Mouse (Mus musculus): ENCODE results near the gene Phlpp2. TPM values are rescaled to one million over a fixed set of nuclear protein-coding genes. Genes with fewer than 3 reads are reported as not detected.
"Not testable (repeated sequence)": the region's sequence is repeated elsewhere in the genome, so short reads cannot be mapped to it uniquely, and the experiment has no call there.

The Phlpp2 gene
- polyA plus RNA-seq, 1 experiment from 2014 or later: 3.0 TPM

GRCm38 (mm10) chr8:109866690-109867089 is 1.7 kb upstream of the Phlpp2 start:
- H3K9ac ChIP-seq: peak overlapping the region; percentile 73
- H3K27ac ChIP-seq: peak overlapping the region; percentile 96
- 57% methylated on average over 5 of the region's 5 CpGs for WGBS (ENCODE audit: insufficient replicate concordance)
- ATAC-seq: no peak
- H3K27me3 ChIP-seq (replicated peaks): no peaks in the 10 kb centered on the region
- H3K4me2 ChIP-seq: peak overlapping the region; percentile 92
- H3K4me3 ChIP-seq: peak overlapping the region; percentile 92
- H3K36me3 ChIP-seq: peaks cover 20% of the 10 kb centered on the region
- no peaks in the 10 kb centered on the region for H3K9me3 ChIP-seq (replicated peaks)
- H3K4me1 ChIP-seq: peaks cover 84% of the 10 kb centered on the region

- WGBS (ENCODE audit: insufficient replicate concordance): under 1% methylated on average over 75 of the region's 78 CpGs
- ATAC-seq: peak; percentile 65
- Histone ChIP-seq H3K9me3 (replicated peaks) (no peaks in the 10 kb centered on the region), H3K27ac (peak overlapping the region; percentile 91), H3K4me1 (peaks cover 74% of the 10 kb centered on the region), H3K4me2 (peak overlapping the region; percentile 92), H3K36me3 (peaks cover 19% of the 10 kb centered on the region), H3K27me3 (replicated peaks) (no peaks in the 10 kb centered on the region), H3K9ac (peak overlapping the region; percentile 97), H3K4me3 (peak overlapping the region; percentile 92)
These were observed 479 bp downstream of the Phlpp2 start for GRCm38 (mm10) chr8:109868680-109869361.

- peak overlapping the region; percentile 55; the same call in 1 of the 2 replicates for H3K27ac ChIP-seq
- WGBS (ENCODE audit: insufficient replicate concordance): 34% methylated on average over 1 of the region's 1 CpGs
- H3K9ac ChIP-seq: peak overlapping the region; percentile 40; the same call in 1 of the 2 replicates
- H3K27me3 ChIP-seq (replicated peaks): no peaks in the 10 kb centered on the region
- H3K4me3 ChIP-seq: peak overlapping the region; percentile 9
- H3K36me3 ChIP-seq: peaks cover 22% of the 10 kb centered on the region
- no peaks in the 10 kb centered on the region for H3K9me3 ChIP-seq (replicated peaks)
- peaks cover 57% of the 10 kb centered on the region for H3K4me1 ChIP-seq
- H3K4me2 ChIP-seq: peak overlapping the region; percentile 45
- ATAC-seq: no peak
These were observed 2.7 kb downstream of the Phlpp2 start for GRCm38 (mm10) chr8:109871056-109871455.

GRCm38 (mm10) chr8:109873800-109874199 is 5.5 kb downstream of the Phlpp2 start:
- not testable (repeated sequence) for H3K4me3 ChIP-seq; H3K27me3 ChIP-seq (replicated peaks); H3K9me3 ChIP-seq (replicated peaks); H3K4me2 ChIP-seq; ATAC-seq; H3K9ac ChIP-seq; H3K27ac ChIP-seq
- Histone ChIP-seq H3K36me3 (peaks cover 49% of the 10 kb centered on the region), H3K4me1 (peaks cover 37% of the 10 kb centered on the region)
- WGBS (ENCODE audit: insufficient replicate concordance): 92% methylated on average over 3 of the region's 3 CpGs

- Histone ChIP-seq H3K27ac (no peak overlapping the region), H3K4me3 (no peak overlapping the region), H3K9ac (no peak overlapping the region), H3K4me1 (0 out of 2 replicates have a peak, but pooled peaks cover 4% of the 10 kb centered on the region), H3K4me2 (no peak overlapping the region), H3K9me3 (replicated peaks) (no peaks in the 10 kb centered on the region), H3K27me3 (replicated peaks) (no peaks in the 10 kb centered on the region), H3K36me3 (peaks cover 67% of the 10 kb centered on the region)
- WGBS (ENCODE audit: insufficient replicate concordance): 88% methylated on average over 5 of the region's 5 CpGs
- no peak for ATAC-seq
These were observed 11.8 kb downstream of the Phlpp2 start for GRCm38 (mm10) chr8:109880012-109880662.

GRCm38 (mm10) chr8:109885294-109885693 is 17.0 kb downstream of the Phlpp2 start:
- Histone ChIP-seq H3K4me3 (no peak overlapping the region), H3K36me3 (peaks cover 70% of the 10 kb centered on the region), H3K4me2 (no peak overlapping the region), H3K27me3 (replicated peaks) (no peaks in the 10 kb centered on the region), H3K9ac (no peak overlapping the region), H3K4me1 (0 out of 2 replicates have a peak, but pooled peaks cover 4% of the 10 kb centered on the region), H3K27ac (no peak overlapping the region), H3K9me3 (replicated peaks) (no peaks in the 10 kb centered on the region)
- ATAC-seq: no peak

- Histone ChIP-seq H3K27me3 (replicated peaks) (no peaks in the 10 kb centered on the region), H3K4me3 (no peak overlapping the region), H3K9ac (no peak overlapping the region), H3K9me3 (replicated peaks) (no peaks in the 10 kb centered on the region), H3K27ac (no peak overlapping the region), H3K4me1 (peaks cover 15% of the 10 kb centered on the region), H3K36me3 (peaks cover 59% of the 10 kb centered on the region), H3K4me2 (no peak overlapping the region)
- no peak for ATAC-seq
- 83% methylated on average over 1 of the region's 1 CpGs for WGBS (ENCODE audit: insufficient replicate concordance)
These were observed 20.9 kb downstream of the Phlpp2 start for GRCm38 (mm10) chr8:109889211-109889610.

- WGBS (ENCODE audit: insufficient replicate concordance): 71% methylated on average over 3 of the region's 3 CpGs
- no peak overlapping the region for H3K27ac ChIP-seq
- peaks cover 15% of the 10 kb centered on the region for H3K4me1 ChIP-seq
- no peaks in the 10 kb centered on the region for H3K9me3 ChIP-seq (replicated peaks)
- H3K27me3 ChIP-seq (replicated peaks): no peaks in the 10 kb centered on the region
- no peak overlapping the region for H3K9ac ChIP-seq
- H3K4me2 ChIP-seq: no peak overlapping the region
- no peak for ATAC-seq
- peaks cover 60% of the 10 kb centered on the region for H3K36me3 ChIP-seq
- H3K4me3 ChIP-seq: no peak overlapping the region
These were observed 22.6 kb downstream of the Phlpp2 start for GRCm38 (mm10) chr8:109890794-109891585.

- ATAC-seq: no peak
- 90% methylated on average over 1 of the region's 1 CpGs for whole genome bisulfite sequencing (ENCODE audit: insufficient replicate concordance)
- H3K9ac ChIP-seq: no peak overlapping the region
- H3K4me1 ChIP-seq: peaks cover 14% of the 10 kb centered on the region
- no peak overlapping the region for H3K4me3 ChIP-seq
- H3K27me3 ChIP-seq (replicated peaks): no peaks in the 10 kb centered on the region
- no peaks in the 10 kb centered on the region for H3K9me3 ChIP-seq (replicated peaks)
- peaks cover 43% of the 10 kb centered on the region for H3K36me3 ChIP-seq
- H3K4me2 ChIP-seq: no peak overlapping the region
- H3K27ac ChIP-seq: no peak overlapping the region
These were observed 26.3 kb downstream of the Phlpp2 start for GRCm38 (mm10) chr8:109894636-109895035.

- H3K9ac ChIP-seq: no peak overlapping the region
- H3K4me1 ChIP-seq: peaks cover 14% of the 10 kb centered on the region
- H3K4me2 ChIP-seq: no peak overlapping the region
- WGBS (ENCODE audit: insufficient replicate concordance): 95% methylated on average over 12 of the region's 12 CpGs
- no peaks in the 10 kb centered on the region for H3K9me3 ChIP-seq (replicated peaks)
- no peaks in the 10 kb centered on the region for H3K27me3 ChIP-seq (replicated peaks)
- no peak for ATAC-seq
- H3K4me3 ChIP-seq: no peak overlapping the region
- H3K36me3 ChIP-seq: peaks cover 40% of the 10 kb centered on the region
- no peak overlapping the region for H3K27ac ChIP-seq
These were observed 27.0 kb downstream of the Phlpp2 start for GRCm38 (mm10) chr8:109895355-109895754.

GRCm38 (mm10) chr8:109902379-109902778 is 34.0 kb downstream of the Phlpp2 start:
- no peak overlapping the region for H3K27ac ChIP-seq
- ATAC-seq: no peak
- H3K27me3 ChIP-seq (replicated peaks): no peaks in the 10 kb centered on the region
- H3K4me2 ChIP-seq: no peak overlapping the region
- H3K9me3 ChIP-seq (replicated peaks): no peaks in the 10 kb centered on the region
- H3K9ac ChIP-seq: no peak overlapping the region
- H3K4me1 ChIP-seq: 0 out of 2 replicates have a peak, but pooled peaks cover 2% of the 10 kb centered on the region
- no peak overlapping the region for H3K4me3 ChIP-seq
- peaks cover 58% of the 10 kb centered on the region for H3K36me3 ChIP-seq

- whole genome bisulfite sequencing (ENCODE audit: insufficient replicate concordance): 79% methylated on average over 10 of the region's 10 CpGs
- Histone ChIP-seq H3K4me3 (no peak overlapping the region), H3K4me1 (0 out of 2 replicates have a peak, but pooled peaks cover 2% of the 10 kb centered on the region), H3K4me2 (no peak overlapping the region), H3K9ac (no peak overlapping the region), H3K9me3 (replicated peaks) (no peaks in the 10 kb centered on the region), H3K27me3 (replicated peaks) (no peaks in the 10 kb centered on the region), H3K27ac (no peak overlapping the region), H3K36me3 (peaks cover 72% of the 10 kb centered on the region)
- no peak for ATAC-seq
These were observed 35.6 kb downstream of the Phlpp2 start for GRCm38 (mm10) chr8:109903909-109904469.

All from liver, embryonic 12.5 days (tissue).